Mouse (Mus musculus) layer of hippocampus, adult 8-10 months (tissue): ENCODE measurements around the gene Prss8. TPM values are rescaled to one million over a fixed set of nuclear protein-coding genes. Genes with fewer than 3 reads are reported as not detected.
A peak's percentile ranks its signal among the peaks of the same experiment; 100 is the strongest.

Source experiments
- DNase-seq, 2 experiments: peaks; one replicate each; pipeline ENCODE4 v3.0.0; 2022; ENCODE audit warnings: low spot score in 2 of 2
- total RNA-seq, 4 experiments: library from RNA; stranded (reverse); gene quantifications; 2 replicates each; pipeline ENCODE4 v1.2.4; 2022

The Prss8 gene
- total RNA-seq, 4 experiments from 2014 or later: 0.18 to 0.98 (median 0.46) TPM

DNA sequence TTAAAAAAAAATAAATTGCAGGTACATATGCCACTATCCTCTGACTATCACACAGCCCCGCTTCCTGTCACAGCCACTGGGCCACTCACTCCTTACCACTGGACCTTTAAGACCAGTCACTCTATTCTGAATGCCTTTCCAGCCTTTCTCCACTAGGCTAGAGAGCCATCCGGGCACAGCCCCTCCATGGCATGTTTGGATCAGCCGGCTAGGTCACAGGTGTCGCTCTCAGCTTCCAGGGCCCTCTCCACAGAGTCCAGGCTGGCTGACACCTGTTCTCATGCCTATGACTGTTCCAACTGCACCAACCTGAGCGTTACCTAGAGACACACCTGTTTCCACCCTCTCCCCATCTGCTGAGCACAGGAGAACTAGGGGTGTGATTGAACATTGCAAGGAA is 1.3 kb downstream of the Prss8 start:
- DNase-seq: no peak

DNA sequence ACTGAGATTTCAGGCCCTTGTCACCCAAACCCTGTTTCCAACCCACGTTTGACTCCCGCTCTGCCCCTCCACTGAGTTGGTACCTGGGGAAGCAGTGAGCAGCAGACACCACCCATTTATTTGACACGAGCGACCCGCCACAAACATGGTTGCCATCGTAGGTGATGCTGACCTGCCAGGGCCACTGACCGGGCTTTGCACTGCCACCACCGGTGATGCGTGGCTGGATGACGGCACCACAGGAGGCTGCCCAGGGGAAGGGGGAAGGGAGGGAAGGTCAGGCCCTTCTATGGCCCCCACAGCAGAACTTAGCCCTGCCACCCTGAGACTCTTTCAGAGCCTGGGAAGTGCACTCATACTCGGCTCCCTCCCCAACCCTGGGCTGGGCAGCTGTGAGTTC is 2.2 kb downstream of the Prss8 start:
- no peak for DNase-seq

DNA sequence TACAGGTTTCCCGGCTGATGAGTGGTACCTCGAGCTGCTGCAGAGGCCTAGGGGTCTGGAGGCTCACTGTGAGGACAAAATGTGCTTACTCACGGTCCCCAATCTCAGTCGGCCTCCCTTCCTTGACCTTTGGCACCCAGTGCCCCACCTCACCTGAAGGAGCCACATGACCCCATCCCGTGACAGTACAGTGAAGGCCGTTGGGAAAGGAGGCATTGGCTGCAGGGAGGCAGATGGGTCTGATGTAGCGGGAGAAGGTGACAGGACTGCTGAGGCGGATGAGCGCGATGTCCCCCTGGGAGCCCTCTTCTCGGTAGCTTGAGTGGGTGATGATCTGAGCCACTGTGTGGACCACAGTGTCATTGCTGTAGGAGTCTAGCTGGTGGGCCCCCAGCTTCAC is 3.1 kb downstream of the Prss8 start:
- no peak for DNase-seq

DNA sequence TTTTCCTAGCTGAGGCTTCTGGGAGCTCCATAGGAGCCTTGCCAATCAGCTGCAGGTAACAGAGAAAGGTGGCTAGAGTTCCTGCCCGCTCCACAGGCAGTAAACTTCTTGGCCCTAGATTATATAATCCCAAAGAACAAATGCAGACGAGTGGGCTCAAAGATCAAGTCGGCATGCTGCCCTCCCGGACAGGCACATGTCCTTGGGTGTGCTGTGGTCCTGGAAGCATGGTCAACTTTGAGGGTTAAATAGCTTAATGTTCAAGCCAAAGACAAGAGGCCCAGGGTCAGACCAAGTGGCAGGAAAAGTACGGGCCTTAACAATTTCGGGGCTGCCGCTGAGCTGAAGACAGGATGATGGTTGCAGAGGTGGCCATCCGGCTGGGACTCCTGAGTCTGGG is 3.8 kb downstream of the Prss8 start:
- no peak for DNase-seq

DNA sequence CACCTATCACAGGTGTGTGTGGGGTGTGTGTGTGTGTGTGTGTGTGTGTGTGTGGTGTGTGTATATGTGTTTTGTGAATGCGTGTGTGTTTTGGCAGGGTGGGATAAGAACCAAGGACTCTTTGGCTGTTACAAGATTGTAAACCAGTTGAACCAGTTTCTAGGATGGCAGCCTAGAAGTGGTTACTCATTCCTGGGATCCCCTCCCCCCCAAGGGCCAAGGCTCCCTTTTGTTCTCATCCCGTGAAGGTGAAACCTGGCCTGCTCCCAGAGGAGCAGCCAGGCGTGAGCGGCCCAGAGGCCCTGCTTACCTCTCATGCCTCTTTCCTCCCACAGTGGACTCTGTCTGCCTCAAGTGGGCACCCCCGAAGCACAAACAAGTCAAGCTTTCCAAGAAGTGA is 4.7 kb downstream of the Prss8 start:
- DNase-seq: no peak

- no peak for DNase-seq
These were observed 6.2 kb downstream of the Prss8 start for GRCm38 (mm10) chr7:127923714-127924113.

- DNase-seq: no peak
These were observed 7.2 kb downstream of the Prss8 start for GRCm38 (mm10) chr7:127922451-127923275.

DNA sequence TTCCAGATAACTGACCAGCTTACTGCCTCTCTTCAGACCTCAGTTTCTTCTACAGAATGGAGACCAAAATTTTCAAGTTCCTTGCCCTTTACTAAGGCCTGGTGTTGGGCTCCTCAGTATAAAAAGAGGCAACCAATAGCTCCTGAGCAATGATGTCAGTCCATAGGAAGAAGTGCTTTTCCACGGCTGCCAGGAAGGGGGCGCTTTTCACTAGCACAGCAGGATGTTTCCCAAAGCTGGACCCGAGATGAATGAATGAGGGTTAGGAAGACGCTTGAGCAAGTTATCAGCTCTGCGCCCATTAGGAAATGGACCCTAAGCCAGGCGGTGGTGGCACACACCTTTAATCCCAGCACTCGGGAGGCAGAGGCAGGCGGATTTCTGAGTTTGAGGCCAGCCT is 8.4 kb downstream of the Prss8 start:
- no peak for DNase-seq

DNA sequence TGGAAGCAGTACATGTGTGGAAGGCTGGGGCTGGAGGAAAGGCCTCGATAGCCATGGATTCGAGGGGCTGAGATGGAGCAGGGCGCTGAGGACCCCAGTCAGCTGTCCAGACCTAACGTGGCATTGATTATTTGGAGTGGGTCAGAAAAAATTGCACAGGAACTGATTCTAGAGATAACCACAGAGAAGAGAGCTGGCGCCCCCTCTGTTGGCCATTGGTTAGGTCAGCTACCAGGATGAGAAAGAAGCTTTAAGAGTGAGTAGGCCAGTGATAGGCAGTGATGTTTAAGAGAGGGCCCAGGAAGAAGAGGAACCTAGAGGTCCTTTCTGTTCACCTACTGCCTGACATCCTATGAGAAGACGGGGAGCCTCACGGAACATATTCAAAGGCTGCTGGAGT is 10.6 kb downstream of the Prss8 start:
- no peak for DNase-seq

GRCm38 (mm10) chr7:127918203-127918602 is 11.7 kb downstream of the Prss8 start:
- no peak for DNase-seq

- no peak for DNase-seq
These were observed 14.6 kb downstream of the Prss8 start for GRCm38 (mm10) chr7:127915293-127915692.

DNA sequence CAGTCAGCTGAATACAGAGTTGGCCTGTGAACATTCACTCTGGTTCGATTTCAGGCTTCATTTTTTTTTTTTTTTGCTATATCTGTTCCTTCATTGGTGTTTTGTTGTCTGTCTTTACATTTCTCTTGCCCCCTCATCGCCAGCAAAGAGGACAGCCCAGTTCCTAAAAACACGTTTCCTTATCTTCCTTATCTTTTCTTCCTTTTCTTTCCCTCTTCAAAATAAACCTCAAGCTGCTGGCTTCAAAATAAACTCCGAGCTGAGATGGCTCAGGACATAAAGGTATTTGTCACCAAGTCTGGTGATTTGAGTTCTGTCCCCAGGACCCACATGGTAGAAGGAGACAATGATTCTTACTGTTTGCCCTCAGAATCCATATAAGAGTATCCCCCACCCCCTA is 17.0 kb downstream of the Prss8 start:
- DNase-seq: no peak

DNA sequence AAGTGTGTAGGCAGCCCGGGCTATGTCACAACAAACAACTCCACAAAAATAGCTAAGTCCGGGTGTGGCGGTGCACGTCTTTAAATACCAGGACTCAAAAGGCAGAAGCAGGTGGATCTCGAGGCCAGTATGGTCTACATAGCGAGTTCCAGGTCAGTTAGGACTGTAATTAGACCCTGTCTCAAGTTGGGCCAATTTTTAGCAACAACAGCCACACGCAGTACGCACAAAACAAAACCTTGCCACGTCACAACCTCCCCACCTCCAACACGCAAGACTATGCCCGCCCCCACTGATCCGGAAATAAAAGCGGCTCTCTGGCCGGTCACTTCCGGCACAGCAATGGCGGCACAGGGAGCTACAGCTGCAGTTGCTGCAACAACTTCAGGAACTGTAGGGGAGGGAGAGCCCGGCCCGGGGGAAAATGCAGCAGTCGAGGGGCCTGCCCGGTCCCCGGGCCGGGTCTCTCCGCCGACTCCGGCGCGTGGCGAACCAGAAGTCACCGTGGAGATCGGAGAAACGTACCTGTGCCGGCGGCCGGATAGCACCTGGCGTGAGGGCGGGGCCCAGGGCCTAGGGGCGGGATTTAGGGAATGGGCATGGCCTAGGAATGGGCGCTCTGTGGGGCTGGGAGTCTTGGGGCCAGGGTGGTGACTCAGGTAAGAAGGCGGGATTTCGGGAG is 17.6 kb downstream of the Prss8 start, which contains the start of gene Kat8:
Gene Kat8, plus strand, starts transcription at position 327 of the 682 bp plus-strand sequence.
- peak; percentile 82 to 84 for DNase-seq

GRCm38 (mm10) chr7:127908656-127909055 is 21.2 kb downstream of the Prss8 start:
- no peak for DNase-seq

GRCm38 (mm10) chr7:127907939-127908338 is 22.0 kb downstream of the Prss8 start:
- no peak for DNase-seq

- DNase-seq: peak; percentile 68 to 78
These were observed 25.7 kb downstream of the Prss8 start, which contains the start of gene Bckdk for GRCm38 (mm10) chr7:127903971-127904796. TSS of gene Bckdk (plus strand) at chr7:127904082.

DNA sequence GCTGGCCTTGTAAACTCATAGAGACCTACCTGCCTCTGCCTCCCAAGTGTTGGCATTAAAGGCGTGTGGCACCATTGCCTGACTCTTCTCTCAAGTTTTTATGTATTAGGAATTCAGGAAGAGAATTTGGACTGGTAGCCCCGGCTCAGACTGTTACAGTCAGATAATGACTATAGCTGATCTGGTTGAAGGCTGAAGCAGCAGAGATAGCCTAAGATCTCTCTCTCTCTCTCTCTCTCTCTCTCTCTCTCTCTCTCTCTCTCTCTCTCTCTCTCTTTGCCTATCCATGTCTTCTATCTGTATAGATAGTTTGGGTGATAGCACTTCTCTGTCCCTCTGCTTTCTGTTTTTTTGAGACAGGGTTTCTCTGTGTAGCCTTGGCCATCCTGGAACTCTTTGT is 28.1 kb downstream of the Prss8 start:
- DNase-seq: no peak

DNA sequence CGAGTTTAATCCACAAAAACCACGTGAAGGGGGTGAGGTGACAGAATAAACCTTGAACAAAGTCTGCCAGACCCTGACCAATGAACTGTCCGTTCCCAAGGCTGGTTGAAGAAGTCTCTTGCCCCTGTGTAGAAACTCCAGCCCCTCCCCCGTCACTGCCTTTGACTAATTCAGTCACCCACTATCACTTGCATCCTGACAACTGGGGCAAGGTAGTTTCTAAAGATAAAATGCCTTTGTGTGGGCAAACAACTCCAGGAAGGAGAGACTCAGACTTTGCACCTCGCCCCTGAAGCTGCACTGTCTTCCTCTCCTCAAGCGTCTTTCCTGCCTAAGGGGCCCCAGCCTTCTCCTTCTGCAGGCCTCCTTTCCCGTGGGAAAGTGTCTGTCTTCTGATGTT is 29.9 kb downstream of the Prss8 start:
- DNase-seq: no peak

- no peak for DNase-seq
These were observed 31.5 kb downstream of the Prss8 start for GRCm38 (mm10) chr7:127898179-127898956.

- DNase-seq: no peak
These were observed 32.4 kb downstream of the Prss8 start for GRCm38 (mm10) chr7:127897542-127897941.

DNA sequence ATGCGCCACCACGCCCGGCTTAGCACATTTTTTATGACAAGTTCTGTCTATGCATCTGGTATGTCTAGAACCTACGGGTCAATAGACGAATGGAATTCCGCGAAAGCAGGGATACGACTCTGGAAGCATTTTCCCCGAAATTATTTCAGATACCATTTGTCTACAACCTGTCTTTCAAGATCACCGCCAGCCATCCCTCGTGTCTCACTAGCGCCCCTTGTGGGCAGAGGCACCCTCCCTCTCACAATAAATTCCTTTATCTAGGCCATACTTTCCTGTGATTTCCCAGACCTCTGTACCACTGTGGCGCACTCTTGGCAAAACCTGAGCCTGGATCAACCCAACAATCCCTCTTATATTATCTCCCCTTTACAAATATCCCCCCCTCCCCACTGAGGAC is 33.5 kb downstream of the Prss8 start:
- DNase-seq: peak in 1 of 2 experiments; percentile 51
